Mouse (Mus musculus) cerebral cortex, adult 2 months (tissue): ENCODE data around the gene Olfr855.

Experiments
- WGBS: fragments of 180-500 bp; shearing (Covaris S2); methylation state at CpG from one replicate; pipeline ENCODE4 v1.1.7; 2018; 5-methylcytosine and 5-hydroxymethylcytosine counted together

Olfr855 gene

DNA sequence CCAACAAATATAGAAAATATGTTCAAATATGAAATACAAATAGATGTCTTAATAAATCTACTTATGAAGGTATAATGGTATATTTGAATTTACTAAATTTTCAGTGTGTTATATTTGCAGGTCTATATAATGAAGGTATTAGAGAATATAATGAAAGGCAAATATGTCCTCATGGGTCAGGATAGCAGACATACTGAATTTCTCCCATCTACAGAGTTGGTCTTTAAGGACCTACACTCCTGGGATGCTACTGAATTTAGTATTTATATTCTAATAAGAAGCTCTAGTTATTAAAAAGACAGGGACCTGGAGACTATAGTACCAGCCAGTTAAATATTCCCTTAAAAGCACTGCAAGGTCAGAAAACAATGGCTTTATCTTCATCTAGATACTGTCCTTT, at the start of gene Olfr855:
Olfr855 (plus strand) TSS at position 301 of the 400 bp plus-strand sequence.

DNA sequence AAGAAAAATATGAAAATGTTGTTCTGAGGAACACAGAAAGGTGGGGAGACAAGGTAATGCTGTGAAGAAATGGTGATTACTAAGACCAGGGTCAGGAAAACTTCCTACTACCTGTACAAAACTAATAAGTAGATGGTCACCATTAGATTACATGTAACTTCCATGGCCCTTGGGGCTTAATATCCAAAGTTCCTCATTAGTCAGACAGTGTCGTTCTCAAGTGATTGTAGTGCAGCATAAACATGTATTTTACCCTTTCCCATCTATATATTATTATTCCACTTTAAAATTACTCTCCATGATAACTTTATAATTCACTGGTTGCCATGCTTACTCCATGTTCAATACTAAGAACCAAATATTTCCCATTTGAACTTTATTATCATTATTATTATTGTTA, 41.4 kb upstream of the Olfr855 start, which contains the start of gene Olfr853:
Olfr853 (minus strand) TSS at position 101 of the 400 bp plus-strand sequence.
- WGBS, result 76% methylated on average over 1 of the region's 1 CpGs

DNA sequence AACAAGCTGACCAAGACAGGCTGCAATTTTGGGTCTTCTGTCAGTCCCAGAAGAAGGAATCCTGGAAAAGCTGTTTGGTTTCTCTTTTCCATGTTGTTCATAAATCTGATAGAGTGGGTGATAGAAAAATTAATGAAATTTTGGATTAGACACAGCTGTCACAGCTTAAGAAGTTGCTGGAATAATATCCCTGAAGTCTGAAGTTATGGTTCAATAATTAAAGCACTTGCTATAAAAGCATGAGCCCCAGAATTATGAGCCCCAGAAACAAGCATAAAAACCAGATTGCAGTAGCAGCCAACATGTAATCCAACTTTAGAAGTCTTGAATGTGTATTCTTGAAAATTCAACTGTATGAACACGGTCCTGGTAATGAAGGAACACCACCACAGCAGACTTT, 15.1 kb upstream of the Olfr855 start, which contains the start of gene Olfr854:
Olfr854 (minus strand) TSS at position 101 of the 400 bp plus-strand sequence.
- 75% methylated on average over 1 of the region's 1 CpGs for WGBS

DNA sequence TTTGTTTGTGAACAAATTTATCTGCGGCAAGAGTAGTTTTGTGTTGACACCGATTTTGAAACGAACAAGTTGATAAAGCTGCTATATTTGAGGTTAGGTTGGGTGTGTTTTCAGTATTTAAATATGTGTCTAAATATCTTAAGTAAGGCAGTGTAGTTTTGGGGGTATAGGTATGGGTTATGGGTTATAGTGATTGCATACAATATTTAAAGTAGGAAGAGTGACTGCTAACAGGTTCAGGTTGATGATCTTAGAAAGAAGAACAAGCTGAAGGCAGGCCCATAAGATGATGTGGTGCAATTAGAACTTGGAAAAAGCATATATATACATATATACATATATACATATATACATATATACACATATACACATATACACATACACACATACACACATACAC, 38.9 kb downstream of the Olfr855 start:
- 94% methylated on average over 3 of the region's 3 CpGs for WGBS

DNA sequence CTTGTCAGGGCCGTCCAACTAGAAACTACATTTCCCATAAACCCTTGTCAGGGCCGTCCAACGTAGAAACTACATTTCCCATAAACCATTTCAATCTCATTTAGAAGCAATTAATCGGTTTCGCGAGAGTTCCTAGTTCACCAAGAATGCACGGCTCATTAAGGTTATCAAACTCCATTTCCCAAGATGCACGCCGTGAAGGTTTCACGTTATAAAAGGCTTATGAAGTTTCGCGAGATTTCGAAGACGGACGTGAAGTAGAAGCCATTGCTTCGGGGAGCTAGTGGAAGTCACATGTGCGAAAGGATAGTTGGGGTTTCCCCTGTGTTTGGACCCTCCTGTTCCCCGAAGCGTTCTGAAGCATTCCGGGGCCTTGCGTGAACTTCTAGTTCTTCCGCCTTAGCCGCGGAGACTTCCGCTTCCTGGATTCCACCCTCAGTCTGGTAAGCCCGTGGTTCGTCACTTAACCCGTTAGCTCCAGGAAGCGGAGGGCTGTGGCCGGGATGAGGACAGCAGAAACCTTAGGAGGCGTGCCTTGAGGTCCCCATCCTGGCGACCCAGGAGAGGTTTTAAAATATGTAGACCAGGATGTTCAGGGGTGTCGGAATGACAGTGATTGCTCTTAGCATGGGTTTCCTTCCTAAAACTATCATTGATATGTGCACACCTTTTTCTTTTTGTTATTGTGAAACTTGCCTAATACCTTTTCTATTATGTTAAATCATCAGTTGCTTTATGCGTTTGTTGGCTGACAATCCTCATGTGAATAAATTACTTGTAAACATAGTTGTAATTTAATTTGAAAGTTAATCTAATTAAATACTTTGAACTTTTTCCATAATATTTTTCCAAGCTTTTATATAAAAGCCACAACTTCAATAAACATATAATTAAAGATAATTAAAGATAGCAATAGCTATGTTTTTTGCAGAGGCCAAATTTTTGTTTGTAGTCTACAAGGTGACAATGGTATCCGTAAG, 39.7 kb downstream of the Olfr855 start, which contains the start of gene Zfp317:
Zfp317 (plus strand) TSS at position 260 of the 980 bp plus-strand sequence.
- 2% methylated on average over 35 of the region's 35 CpGs for WGBS
